Mouse (Mus musculus) spleen, adult 18-20 months (tissue): ENCODE data around the gene Cacng2.

Experiments used
- DNase-seq, 2 experiments: peaks; one replicate each; pipeline ENCODE4 v3.0.0; 2022; ENCODE audit warnings: mixed read lengths in 2 of 2

Gene Cacng2

GRCm38 (mm10) chr15:78001400-78001799 is 118.4 kb downstream of the Cacng2 start:
- no peak for DNase-seq

- DNase-seq = no peak
Measured at GRCm38 (mm10) chr15:77988541-77988940, 131.3 kb downstream of the Cacng2 start.

- DNase-seq = no peak
Measured at GRCm38 (mm10) chr15:77983391-77983790, 136.4 kb downstream of the Cacng2 start.

- peak in 1 of 2 experiments; percentile 43 for DNase-seq
Measured at GRCm38 (mm10) chr15:77982195-77982939, 137.5 kb downstream of the Cacng2 start.

- no peak for DNase-seq
Measured at GRCm38 (mm10) chr15:77981181-77981680, 138.6 kb downstream of the Cacng2 start.

DNA sequence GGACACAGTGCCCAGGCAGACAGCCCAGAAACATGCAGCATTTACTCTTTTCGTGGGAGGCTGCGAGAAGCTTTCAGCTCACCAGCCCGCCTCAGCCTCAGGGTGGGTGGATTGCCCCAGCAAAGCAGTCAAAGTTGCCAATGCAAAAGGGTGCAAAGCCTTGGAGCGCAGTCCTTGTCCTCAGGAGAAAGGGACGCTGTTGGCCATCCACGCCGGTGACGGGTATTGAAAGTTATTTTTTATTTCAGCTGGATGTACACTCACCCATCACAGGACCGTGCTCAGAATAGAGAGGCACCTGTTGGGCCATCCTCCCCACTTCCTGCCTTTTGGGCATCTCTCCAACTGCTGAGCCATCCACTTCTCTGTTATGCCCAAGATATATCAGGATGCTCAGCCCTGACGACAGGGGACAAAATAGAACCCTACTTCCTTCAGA is 140.4 kb downstream of the Cacng2 start:
- DNase-seq = no peak

DNA sequence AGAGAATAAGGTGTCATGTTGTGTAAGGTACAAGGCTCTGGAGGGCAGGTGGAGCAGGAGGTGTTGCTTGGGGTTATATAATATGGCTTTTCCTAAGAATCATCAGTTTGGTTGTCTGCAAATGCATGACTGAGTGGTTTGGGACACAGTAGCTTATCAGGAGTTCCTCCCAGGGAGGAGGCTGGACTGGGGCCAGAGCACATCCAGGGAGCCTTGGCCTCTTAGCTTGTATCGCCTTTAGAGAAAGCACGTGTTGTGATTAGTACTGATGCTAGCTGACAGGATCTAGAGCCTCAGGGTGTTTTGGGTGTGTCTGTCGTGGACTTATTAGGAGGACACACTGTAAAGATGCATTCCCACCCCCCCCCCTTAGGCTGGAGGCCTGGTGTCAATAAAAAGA is 142.2 kb downstream of the Cacng2 start:
- DNase-seq = no peak

GRCm38 (mm10) chr15:77974165-77974841 is 145.5 kb downstream of the Cacng2 start:
- no peak for DNase-seq

GRCm38 (mm10) chr15:77970470-77971292 is 149.1 kb downstream of the Cacng2 start, which contains the start of gene Eif3d:
Gene Eif3d (minus strand): TSS chr15:77970813.
- peak; percentile 90 to 97 for DNase-seq

- no peak for DNase-seq
Measured at GRCm38 (mm10) chr15:77969940-77970469, 149.8 kb downstream of the Cacng2 start.

GRCm38 (mm10) chr15:77965117-77965528 is 154.7 kb downstream of the Cacng2 start:
- DNase-seq = no peak

GRCm38 (mm10) chr15:77962447-77962846 is 157.4 kb downstream of the Cacng2 start:
- DNase-seq = no peak

DNA sequence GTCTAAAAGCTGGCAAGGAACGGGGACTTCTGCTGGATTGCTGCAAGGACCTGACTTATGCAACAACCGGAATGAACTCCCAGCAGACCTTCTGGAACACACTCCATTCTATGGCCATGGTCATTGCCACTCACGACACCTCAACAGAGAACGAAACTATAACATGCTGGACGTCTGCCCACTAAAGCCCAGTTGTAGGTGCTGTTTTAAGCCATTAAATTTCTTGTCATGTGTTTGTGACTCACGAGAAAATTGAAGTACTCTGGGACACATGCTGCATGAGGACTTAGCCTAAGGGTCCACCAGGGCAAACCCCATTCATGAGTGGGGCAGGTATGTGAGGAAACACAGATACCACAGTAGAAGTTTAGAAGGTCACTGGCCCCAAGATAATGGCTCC is 159.1 kb downstream of the Cacng2 start:
- no peak for DNase-seq

GRCm38 (mm10) chr15:77958071-77958470 is 161.8 kb downstream of the Cacng2 start:
- no peak for DNase-seq

- no peak for DNase-seq
Measured at GRCm38 (mm10) chr15:77957625-77958024, 162.2 kb downstream of the Cacng2 start.

DNA sequence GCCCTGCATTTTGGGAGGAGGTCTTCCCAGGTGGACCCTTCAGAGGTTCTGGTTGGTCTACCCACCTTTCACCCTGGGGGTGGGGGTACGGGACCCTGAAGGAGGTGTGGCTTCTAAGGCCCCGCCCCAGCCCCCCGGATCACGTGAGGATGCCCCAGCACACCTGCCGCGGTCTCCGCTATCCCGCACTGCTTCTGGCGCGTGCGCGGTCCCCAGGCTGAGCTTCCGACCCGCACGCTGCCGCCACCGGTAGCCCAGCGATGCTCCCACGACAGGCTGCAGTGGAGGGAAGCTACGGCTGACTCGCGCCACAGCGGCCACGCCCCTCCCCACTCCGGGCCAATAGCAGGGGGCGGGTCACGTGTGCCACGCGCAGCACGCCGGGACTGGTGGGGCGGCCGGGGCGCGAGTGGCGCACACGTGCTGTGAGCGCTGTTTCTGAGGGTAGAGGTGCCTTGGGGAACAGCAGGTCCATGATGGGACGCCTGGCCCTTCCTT is 163.4 kb downstream of the Cacng2 start, which contains the start of gene Foxred2:
Foxred2 (minus strand) TSS at position 319 of the 498 bp plus-strand sequence.
- peak; percentile 80 to 84 for DNase-seq

- DNase-seq = peak in 1 of 2 experiments; percentile 19
Measured at GRCm38 (mm10) chr15:77955440-77956403, 164.1 kb downstream of the Cacng2 start.

DNA sequence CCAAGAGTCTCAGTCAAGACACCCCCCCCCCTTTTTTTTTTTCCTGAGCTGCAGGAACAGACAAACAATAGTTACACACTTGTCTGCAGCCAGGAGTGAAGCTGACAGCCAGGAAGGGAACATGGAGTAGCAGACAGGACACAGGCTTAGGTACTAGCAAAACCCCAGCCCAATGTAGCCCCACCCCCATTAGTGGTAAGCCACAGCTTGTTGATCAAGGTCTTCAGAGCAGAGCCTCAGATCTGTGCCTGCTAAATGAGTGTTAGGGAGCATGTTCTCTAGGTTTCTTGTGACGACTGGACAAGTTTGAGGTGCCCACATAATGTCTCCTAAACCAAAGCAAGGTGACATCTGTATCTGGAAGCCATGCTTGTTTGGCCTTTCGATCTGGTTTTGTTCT is 165.5 kb downstream of the Cacng2 start:
- no peak for DNase-seq

DNA sequence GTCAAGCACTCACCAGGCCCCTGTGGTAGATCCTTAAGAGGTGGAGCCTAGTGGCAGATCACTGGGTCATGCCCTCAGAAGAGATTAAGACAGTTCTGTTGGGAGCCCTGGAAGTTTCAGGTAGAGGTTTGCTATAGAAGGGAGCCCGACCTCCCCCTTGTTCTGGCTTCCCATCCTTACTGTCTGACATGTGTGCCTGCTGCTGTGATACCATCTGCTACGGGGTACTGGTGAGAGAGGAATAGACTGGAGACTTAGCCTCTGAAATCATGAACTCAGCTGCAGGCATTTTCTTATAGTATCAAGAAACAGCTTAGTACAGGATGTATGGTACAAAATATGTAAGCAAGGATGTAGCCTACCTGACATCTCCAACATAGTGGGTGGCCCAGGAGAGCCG is 166.9 kb downstream of the Cacng2 start:
- no peak for DNase-seq

GRCm38 (mm10) chr15:77949061-77949460 is 170.8 kb downstream of the Cacng2 start:
- DNase-seq = no peak

GRCm38 (mm10) chr15:77945711-77946110 is 174.1 kb downstream of the Cacng2 start:
- peak; percentile 21 to 27 for DNase-seq
